Mouse (Mus musculus): ENCODE data around the gene Nmt1. TPM values are rescaled to one million over a fixed set of nuclear protein-coding genes. Genes with fewer than 3 reads are reported as not detected.
A peak's percentile ranks its signal among the peaks of the same experiment; 100 is the strongest.

The Nmt1 gene
- polyA plus RNA-seq, 1 experiment from 2014 or later, result 47.1 TPM

- Histone ChIP-seq H3K36me3 (peaks cover 79% of the 10 kb centered on the region), H3K4me1 (replicated peaks) (peaks cover 45% of the 10 kb centered on the region), H3K27ac (no peak overlapping the region), H3K27me3 (ENCODE audit: insufficient read depth, poor library complexity, severe bottlenecking) (peaks cover 12% of the 10 kb centered on the region), H3K9me3 (no peaks in the 10 kb centered on the region), H3K4me3 (no peak overlapping the region)
- DNase-seq (ENCODE audit: low spot score), result no peak
- 96% methylated on average over 12 of the region's 12 CpGs for WGBS
These were observed 30.8 kb upstream of the Nmt1 start for GRCm38 (mm10) chr11:102996991-102997770.

- no peaks in the 10 kb centered on the region for H3K9me3 ChIP-seq
- H3K4me3 ChIP-seq, result no peak overlapping the region
- peaks cover 7% of the 10 kb centered on the region; the same call in 1 of the 2 replicates for H3K27me3 ChIP-seq (ENCODE audit: insufficient read depth, poor library complexity, severe bottlenecking)
- H3K36me3 ChIP-seq, result peaks cover 89% of the 10 kb centered on the region
- H3K4me1 ChIP-seq (replicated peaks), result peaks cover 36% of the 10 kb centered on the region
- WGBS, result 94% methylated on average over 7 of the region's 7 CpGs
- H3K27ac ChIP-seq, result peak overlapping the region; percentile 45; the same call in 1 of the 2 replicates
- DNase-seq (ENCODE audit: low spot score), result no peak
These were observed 29.8 kb upstream of the Nmt1 start for GRCm38 (mm10) chr11:102998254-102998576.

GRCm38 (mm10) chr11:102998577-102999316, 29.2 kb upstream of the Nmt1 start:
- WGBS, result 77% methylated on average over 14 of the region's 14 CpGs
- DNase-seq (ENCODE audit: low spot score), result peak; percentile 8
- H3K4me1 ChIP-seq (replicated peaks), result peaks cover 34% of the 10 kb centered on the region

GRCm38 (mm10) chr11:102999317-102999970, 28.5 kb upstream of the Nmt1 start:
- Histone ChIP-seq H3K9me3 (no peaks in the 10 kb centered on the region), H3K27me3 (ENCODE audit: insufficient read depth, poor library complexity, severe bottlenecking) (peaks cover 7% of the 10 kb centered on the region; the same call in 1 of the 2 replicates), H3K36me3 (peaks cover 91% of the 10 kb centered on the region), H3K27ac (peak overlapping the region; percentile 18), H3K4me3 (0 out of 2 replicates have a peak overlapping the region, but pooled peaks have one; percentile 7), H3K4me1 (replicated peaks) (peaks cover 28% of the 10 kb centered on the region)
- DNase-seq (ENCODE audit: low spot score), result no peak
- WGBS, result 88% methylated on average over 14 of the region's 14 CpGs

More at GRCm38 (mm10) chr11:102998577-102999316, 29.2 kb upstream of the Nmt1 start:
- H3K36me3 ChIP-seq, result peaks cover 92% of the 10 kb centered on the region
- H3K27me3 ChIP-seq (ENCODE audit: insufficient read depth, poor library complexity, severe bottlenecking), result peaks cover 7% of the 10 kb centered on the region; the same call in 1 of the 2 replicates
- 0 out of 2 replicates have a peak overlapping the region, but pooled peaks have one; percentile 7 for H3K4me3 ChIP-seq
- H3K27ac ChIP-seq, result peak overlapping the region; percentile 45
- H3K9me3 ChIP-seq, result no peaks in the 10 kb centered on the region

- Histone ChIP-seq H3K27ac (no peak overlapping the region), H3K27me3 (ENCODE audit: insufficient read depth, poor library complexity, severe bottlenecking) (0 out of 2 replicates have a peak, but pooled peaks cover under 1% of the 10 kb centered on the region), H3K9me3 (no peaks in the 10 kb centered on the region), H3K4me3 (no peak overlapping the region), H3K36me3 (peaks cover 91% of the 10 kb centered on the region), H3K4me1 (replicated peaks) (peaks cover 22% of the 10 kb centered on the region)
- no peak for DNase-seq (ENCODE audit: low spot score)
- WGBS, result 93% methylated on average over 16 of the region's 16 CpGs
These were observed 27.9 kb upstream of the Nmt1 start for GRCm38 (mm10) chr11:103000111-103000510.

GRCm38 (mm10) chr11:103001063-103001462, 26.9 kb upstream of the Nmt1 start:
- 89% methylated on average over 5 of the region's 5 CpGs for WGBS
- no peak for DNase-seq (ENCODE audit: low spot score)
- no peaks in the 10 kb centered on the region for H3K27me3 ChIP-seq (ENCODE audit: insufficient read depth, poor library complexity, severe bottlenecking)

GRCm38 (mm10) chr11:103003210-103003609, 24.8 kb upstream of the Nmt1 start:
- 65% methylated on average over 5 of the region's 5 CpGs for WGBS
- no peak overlapping the region for H3K27ac ChIP-seq
- H3K36me3 ChIP-seq, result peaks cover 90% of the 10 kb centered on the region

More at GRCm38 (mm10) chr11:103001063-103001462, 26.9 kb upstream of the Nmt1 start:
- no peak overlapping the region for H3K4me3 ChIP-seq
- peaks cover 22% of the 10 kb centered on the region for H3K4me1 ChIP-seq (replicated peaks)
- H3K27ac ChIP-seq, result no peak overlapping the region
- H3K9me3 ChIP-seq, result no peaks in the 10 kb centered on the region
- peaks cover 90% of the 10 kb centered on the region for H3K36me3 ChIP-seq

GRCm38 (mm10) chr11:103004852-103005251, 23.1 kb upstream of the Nmt1 start:
- no peak for DNase-seq (ENCODE audit: low spot score)
- WGBS, result 89% methylated on average over 1 of the region's 1 CpGs
- H3K9me3 ChIP-seq, result no peaks in the 10 kb centered on the region
- peaks cover 18% of the 10 kb centered on the region; the same call in 1 of the 2 replicates for H3K4me1 ChIP-seq (replicated peaks)
- H3K36me3 ChIP-seq, result peaks cover 88% of the 10 kb centered on the region
- no peak overlapping the region for H3K4me3 ChIP-seq
- H3K27ac ChIP-seq, result no peak overlapping the region
- H3K27me3 ChIP-seq (ENCODE audit: insufficient read depth, poor library complexity, severe bottlenecking), result no peaks in the 10 kb centered on the region

More at GRCm38 (mm10) chr11:103003210-103003609, 24.8 kb upstream of the Nmt1 start:
- no peak for DNase-seq (ENCODE audit: low spot score)
- Histone ChIP-seq H3K9me3 (no peaks in the 10 kb centered on the region), H3K27me3 (ENCODE audit: insufficient read depth, poor library complexity, severe bottlenecking) (no peaks in the 10 kb centered on the region), H3K4me3 (no peak overlapping the region), H3K4me1 (replicated peaks) (peaks cover 28% of the 10 kb centered on the region)

- Histone ChIP-seq H3K36me3 (peaks cover 88% of the 10 kb centered on the region), H3K4me1 (replicated peaks) (peaks cover 14% of the 10 kb centered on the region; the same call in 1 of the 2 replicates), H3K4me3 (no peak overlapping the region), H3K27ac (no peak overlapping the region), H3K27me3 (ENCODE audit: insufficient read depth, poor library complexity, severe bottlenecking) (no peaks in the 10 kb centered on the region), H3K9me3 (no peaks in the 10 kb centered on the region)
- no peak for DNase-seq (ENCODE audit: low spot score)
- 92% methylated on average over 11 of the region's 11 CpGs for WGBS
These were observed 22.6 kb upstream of the Nmt1 start for GRCm38 (mm10) chr11:103005254-103005981.

- H3K9me3 ChIP-seq, result no peaks in the 10 kb centered on the region
- H3K36me3 ChIP-seq, result peaks cover 88% of the 10 kb centered on the region
- no peak for DNase-seq (ENCODE audit: low spot score)
- no peak overlapping the region for H3K4me3 ChIP-seq
- no peak overlapping the region for H3K27ac ChIP-seq
- peaks cover 14% of the 10 kb centered on the region; the same call in 1 of the 2 replicates for H3K4me1 ChIP-seq (replicated peaks)
- no peaks in the 10 kb centered on the region for H3K27me3 ChIP-seq (ENCODE audit: insufficient read depth, poor library complexity, severe bottlenecking)
- WGBS, result 93% methylated on average over 7 of the region's 7 CpGs
These were observed 21.5 kb upstream of the Nmt1 start for GRCm38 (mm10) chr11:103006286-103007000.

GRCm38 (mm10) chr11:103007001-103007340, 21.0 kb upstream of the Nmt1 start:
- Histone ChIP-seq H3K27me3 (ENCODE audit: insufficient read depth, poor library complexity, severe bottlenecking) (no peaks in the 10 kb centered on the region), H3K9me3 (no peaks in the 10 kb centered on the region), H3K27ac (no peak overlapping the region), H3K4me1 (replicated peaks) (peaks cover 14% of the 10 kb centered on the region; the same call in 1 of the 2 replicates), H3K4me3 (no peak overlapping the region), H3K36me3 (peaks cover 93% of the 10 kb centered on the region)
- no peak for DNase-seq (ENCODE audit: low spot score)
- WGBS, result 90% methylated on average over 6 of the region's 6 CpGs

All from hindbrain, embryonic 10.5 days (tissue).